Mouse (Mus musculus): ENCODE measurements at regions not wholly inside any gene's neighbourhood (a gene's known extent, or its start where the extent isn't known, plus 50 kb on each side); places are given as distances from the start of the nearest gene placed in this dataset.

- TF ChIP-seq POLR2A (IDR thresholded peaks at IDR 0.05; ENCODE audit: low read depth, low read length) (no peak), TCF12 (IDR thresholded peaks at IDR 0.05; ENCODE audit: low read depth, low read length) (no peak), CHD2 (IDR thresholded peaks at IDR 0.05; ENCODE audit: low read length) (no peak)
Observed at GRCm38 (mm10) chr13:37686109-37686508, 92.1 kb upstream of the Rreb1 start.
